Mouse (Mus musculus): ENCODE measurements around the gene Sacm1l.
A peak's percentile ranks its signal among the peaks of the same experiment; 100 is the strongest.

The Sacm1l gene

DNA sequence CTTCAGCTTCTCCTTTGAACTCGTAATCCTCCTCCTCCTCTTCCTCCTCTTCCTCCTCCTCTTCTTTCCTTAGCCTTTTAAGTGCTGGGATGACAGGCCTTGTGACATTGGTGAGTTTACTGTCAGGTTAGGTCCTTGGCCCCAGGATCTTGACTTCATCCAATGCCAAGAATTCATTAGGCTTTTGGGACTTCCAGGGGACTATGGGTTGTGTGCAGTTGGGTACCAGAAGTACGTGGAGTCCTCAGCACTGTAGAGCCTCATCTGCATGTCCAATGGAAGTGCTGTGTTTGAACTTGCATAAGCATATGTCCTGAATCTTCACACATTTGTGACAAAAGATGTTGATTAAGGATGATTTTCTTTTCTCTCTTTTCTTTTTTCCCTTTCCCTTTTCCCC is 20.6 kb upstream of the Sacm1l start:
- DNase-seq (ENCODE audit: inconsistent age in 2 of 2, low spot score in 1 of 2): no peak

- no peak for DNase-seq (ENCODE audit: inconsistent age in 2 of 2, low spot score in 1 of 2)
Observed at GRCm38 (mm10) chr9:123509638-123510604, 19.6 kb upstream of the Sacm1l start.

DNA sequence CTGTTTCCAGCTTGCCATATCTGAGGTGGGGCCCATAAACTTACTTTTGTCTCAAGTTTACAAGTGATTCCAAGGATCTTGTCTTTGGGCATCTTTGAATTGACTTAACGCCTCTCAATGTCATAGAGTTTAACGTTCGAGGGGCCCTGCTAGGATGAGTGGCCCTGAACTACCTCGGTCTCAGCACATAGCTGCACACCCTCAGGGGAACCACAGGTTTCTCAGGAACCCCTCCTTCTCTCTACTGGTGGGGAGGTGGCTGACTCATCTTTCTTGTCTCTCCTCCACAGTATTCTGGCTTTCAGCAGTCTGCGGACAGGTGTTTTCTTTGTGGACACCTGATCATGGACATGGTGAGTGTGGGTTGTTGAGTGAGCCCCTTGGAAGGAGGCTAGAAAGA is 18.6 kb upstream of the Sacm1l start:
- DNase-seq (ENCODE audit: inconsistent age in 2 of 2, low spot score in 1 of 2): no peak

GRCm38 (mm10) chr9:123512482-123512881 is 17.1 kb upstream of the Sacm1l start:
- no peak for DNase-seq (ENCODE audit: inconsistent age in 2 of 2, low spot score in 1 of 2)

GRCm38 (mm10) chr9:123515087-123515486 is 14.5 kb upstream of the Sacm1l start:
- DNase-seq (ENCODE audit: inconsistent age in 2 of 2, low spot score in 1 of 2): no peak

- no peak for DNase-seq (ENCODE audit: inconsistent age in 2 of 2, low spot score in 1 of 2)
Observed at GRCm38 (mm10) chr9:123516641-123517385, 12.7 kb upstream of the Sacm1l start.

DNA sequence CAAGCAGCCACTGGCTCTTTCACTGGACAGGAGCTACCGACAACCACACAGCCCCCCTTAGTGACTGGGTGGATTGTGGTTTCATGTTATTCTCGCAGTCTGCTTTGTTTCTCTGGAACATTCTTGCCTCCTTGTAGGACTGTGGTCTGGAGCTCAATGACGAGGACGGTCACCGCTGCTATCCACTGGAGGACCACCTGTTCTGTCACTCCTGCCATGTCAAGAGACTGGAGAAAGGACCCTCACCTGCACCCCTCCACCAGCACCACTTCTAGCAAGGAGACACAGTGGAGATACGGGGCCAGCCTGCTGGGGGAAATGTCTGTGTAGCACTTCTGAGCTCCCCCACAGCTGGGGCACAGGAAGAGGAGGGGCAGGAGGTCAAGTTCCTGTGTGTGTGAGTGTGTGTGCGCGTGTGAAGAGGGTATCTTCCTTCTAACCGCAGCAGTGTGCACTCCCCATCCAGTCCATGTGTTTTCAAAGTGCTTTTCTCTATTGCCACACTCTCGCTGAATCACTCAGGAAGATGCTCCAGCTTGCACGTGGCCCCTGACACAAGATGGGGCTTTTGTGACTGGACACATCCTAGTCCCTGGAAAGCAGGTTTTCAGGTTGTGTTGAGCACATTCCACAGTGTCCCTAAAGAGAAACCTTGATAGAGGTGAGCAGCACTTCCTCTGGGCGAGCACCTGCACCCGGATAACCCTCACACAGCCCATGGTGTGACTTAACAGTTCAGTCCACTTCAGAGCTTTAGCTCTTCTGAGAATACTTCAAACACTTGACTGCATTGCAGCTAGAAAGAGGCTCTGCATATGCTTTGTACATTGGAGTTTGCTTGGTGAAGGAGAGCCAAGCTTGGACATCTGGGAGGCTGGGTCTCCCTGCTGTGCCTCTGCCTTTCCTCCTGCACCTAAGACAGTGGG is 10.3 kb upstream of the Sacm1l start:
- no peak for DNase-seq (ENCODE audit: inconsistent age in 2 of 2, low spot score in 1 of 2)

DNA sequence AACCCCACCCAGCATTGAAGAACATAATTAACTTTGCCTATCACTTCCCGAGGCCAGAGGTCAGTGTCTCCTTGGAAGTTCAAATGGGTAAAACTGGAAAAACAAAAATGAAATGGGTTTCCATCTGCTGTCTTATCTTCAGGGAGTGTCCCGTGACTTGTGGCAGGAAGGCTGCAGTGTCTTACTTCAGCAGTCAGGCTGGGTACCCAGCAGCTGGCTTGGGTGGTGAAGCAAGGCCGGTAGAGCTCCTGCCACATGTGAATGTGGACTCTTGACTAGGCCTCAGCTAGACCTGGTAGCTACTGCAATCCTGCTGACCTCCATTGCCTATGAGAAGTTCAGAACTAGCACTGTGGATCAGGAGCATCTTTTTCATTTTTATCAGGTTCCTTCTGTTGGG is 8.8 kb upstream of the Sacm1l start:
- DNase-seq (ENCODE audit: inconsistent age in 2 of 2, low spot score in 1 of 2): no peak

DNA sequence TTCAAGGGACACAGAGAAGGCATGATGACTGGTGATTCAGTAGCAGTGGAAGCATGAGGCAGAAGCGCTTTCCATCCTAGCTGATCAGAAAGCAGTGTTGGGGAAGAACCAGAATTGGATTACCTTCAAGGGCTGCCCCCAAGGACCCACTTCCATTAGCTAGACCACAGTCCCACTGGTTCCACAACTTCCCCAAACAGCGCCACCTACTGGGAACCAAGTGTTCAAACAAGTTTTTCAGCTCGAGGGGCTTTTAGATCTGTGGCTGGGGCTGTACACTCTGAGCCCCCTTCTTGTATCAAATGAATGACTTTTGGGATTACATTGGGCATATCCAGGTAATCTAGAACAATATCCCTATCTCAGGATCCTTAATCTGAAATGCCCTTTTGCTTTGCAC is 5.9 kb upstream of the Sacm1l start:
- peak in 1 of 2 experiments; percentile 70 for DNase-seq (ENCODE audit: inconsistent age in 2 of 2, low spot score in 1 of 2)

GRCm38 (mm10) chr9:123525095-123525494 is 4.5 kb upstream of the Sacm1l start:
- peak; percentile 54 to 82 for DNase-seq (ENCODE audit: inconsistent age in 2 of 2, low spot score in 1 of 2)

GRCm38 (mm10) chr9:123526502-123526901 is 3.1 kb upstream of the Sacm1l start:
- no peak for DNase-seq (ENCODE audit: inconsistent age in 2 of 2, low spot score in 1 of 2)

GRCm38 (mm10) chr9:123528087-123528925 is 1.3 kb upstream of the Sacm1l start:
- DNase-seq (ENCODE audit: inconsistent age in 2 of 2, low spot score in 1 of 2): peak; percentile 20 to 84

- DNase-seq (ENCODE audit: inconsistent age in 2 of 2, low spot score in 1 of 2): peak in 1 of 2 experiments; percentile 75
Observed at GRCm38 (mm10) chr9:123528926-123529295, 648 bp upstream of the Sacm1l start.

GRCm38 (mm10) chr9:123530158-123530475 is 558 bp downstream of the Sacm1l start:
- no peak for DNase-seq (ENCODE audit: inconsistent age in 2 of 2, low spot score in 1 of 2)

GRCm38 (mm10) chr9:123530566-123531130 is 1.1 kb downstream of the Sacm1l start:
- DNase-seq (ENCODE audit: inconsistent age in 2 of 2, low spot score in 1 of 2): peak in 1 of 2 experiments; percentile 71

DNA sequence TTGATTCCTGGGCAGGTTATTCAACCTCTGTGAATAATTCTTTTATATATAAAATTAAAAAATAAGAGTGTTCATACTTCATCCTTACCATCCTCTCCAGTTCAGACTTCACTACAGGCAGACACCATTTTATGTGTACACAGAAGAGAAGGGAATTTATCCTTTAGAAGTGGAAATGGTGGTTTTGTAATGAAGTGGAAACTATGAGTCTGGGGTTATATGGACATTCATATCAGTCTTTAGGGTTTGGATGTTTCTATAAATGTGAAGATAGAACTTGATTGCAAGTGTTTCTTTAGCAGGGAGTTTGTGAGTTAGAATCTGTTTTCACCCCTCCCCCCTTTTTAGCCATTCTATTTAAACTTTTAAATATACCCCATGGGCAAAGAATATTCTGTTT is 1.7 kb downstream of the Sacm1l start:
- no peak for DNase-seq (ENCODE audit: inconsistent age in 2 of 2, low spot score in 1 of 2)

DNA sequence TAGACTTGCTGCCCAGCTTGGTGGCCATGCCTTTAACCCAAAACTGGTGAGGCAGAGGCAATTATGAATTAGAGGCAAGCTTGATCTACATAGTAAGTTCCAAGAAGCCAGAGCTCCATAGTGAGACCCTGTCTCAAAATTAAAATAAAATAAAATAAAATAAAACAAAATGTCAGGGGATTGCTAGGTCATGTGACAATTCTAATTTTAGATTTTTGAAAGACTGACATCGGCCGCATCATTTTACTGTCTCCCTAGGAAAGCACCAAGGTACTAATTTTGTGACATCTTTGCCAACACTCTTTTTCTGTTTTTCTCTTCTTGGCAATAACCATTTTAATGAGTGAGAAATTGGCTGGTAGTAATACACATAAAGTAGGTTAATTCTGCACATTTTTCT is 7.1 kb downstream of the Sacm1l start:
- no peak for DNase-seq (ENCODE audit: inconsistent age in 2 of 2, low spot score in 1 of 2)

DNA sequence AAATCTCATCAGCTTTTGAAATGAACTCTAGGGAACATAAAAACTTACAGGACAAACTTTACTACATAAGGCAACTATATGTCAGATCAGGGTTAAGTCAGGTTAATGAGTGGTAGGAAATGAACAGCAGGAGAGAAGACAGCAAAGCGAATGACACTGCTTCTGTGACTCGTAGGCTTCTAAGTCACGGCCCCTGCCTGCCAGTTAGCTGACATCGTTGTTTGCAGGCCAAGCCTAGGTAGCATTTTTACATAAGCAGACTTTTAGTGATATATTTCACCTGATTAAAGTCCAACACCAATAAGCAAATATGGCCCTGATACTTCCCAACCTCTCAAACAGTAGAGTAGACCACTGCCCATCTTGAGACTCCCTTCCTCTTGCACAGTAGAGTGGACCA is 8.6 kb downstream of the Sacm1l start:
- no peak for DNase-seq (ENCODE audit: inconsistent age in 2 of 2, low spot score in 1 of 2)

GRCm38 (mm10) chr9:123539093-123539492 is 9.5 kb downstream of the Sacm1l start:
- DNase-seq (ENCODE audit: inconsistent age in 2 of 2, low spot score in 1 of 2): no peak

DNA sequence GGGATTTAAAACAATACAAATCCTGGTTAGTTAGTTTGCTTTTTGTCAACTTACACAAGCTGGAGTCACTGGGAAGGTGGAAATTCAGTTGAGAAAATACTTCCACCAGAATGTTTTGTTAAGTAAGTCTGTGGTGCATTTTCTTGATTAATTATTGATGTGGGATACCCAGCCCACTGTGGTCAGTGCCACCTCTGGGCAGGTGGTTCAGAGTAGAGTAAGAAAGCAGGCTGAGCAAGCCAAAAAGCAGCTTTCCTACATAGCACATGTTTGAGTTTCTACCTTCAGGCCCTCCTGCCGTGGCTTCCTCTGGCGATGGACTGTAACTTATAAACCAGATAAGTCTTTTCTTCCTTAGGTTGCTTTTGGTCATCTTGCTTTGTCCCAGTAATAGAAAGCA is 10.3 kb downstream of the Sacm1l start:
- DNase-seq (ENCODE audit: inconsistent age in 2 of 2, low spot score in 1 of 2): no peak
